Mouse (Mus musculus) fibroblast of lung, adult 2 months (primary cell): ENCODE results near the gene Lmo2.
"Not testable (repeated sequence)": the region's sequence is repeated elsewhere in the genome, so short reads cannot be mapped to it uniquely, and the experiment has no call there.

Experiments
- DNase-seq: peaks from one replicate; pipeline ENCODE4 v3.0.0-alpha.2; 2011; ENCODE audit warnings: low read depth

Lmo2 gene

DNA sequence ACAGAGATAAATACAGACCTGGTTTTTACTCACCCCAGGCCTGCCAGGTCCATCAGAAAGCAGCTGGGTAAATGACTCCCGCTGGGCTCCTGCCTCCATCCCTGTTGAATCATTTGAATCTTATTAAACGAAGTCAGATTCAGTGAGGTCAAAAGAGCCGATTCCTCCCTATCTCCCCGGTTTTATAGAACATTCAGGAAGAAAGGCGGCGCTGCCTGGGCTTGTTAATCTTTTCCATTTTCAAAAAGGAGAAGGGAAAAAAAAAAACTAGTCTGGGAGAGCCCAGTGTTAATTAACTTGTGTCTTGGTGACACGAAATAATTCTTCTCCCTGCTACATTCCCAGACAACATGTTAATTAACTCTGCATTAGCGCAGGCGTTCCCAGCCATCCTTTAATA is 19.9 kb downstream of the Lmo2 start:
- no peak for DNase-seq

DNA sequence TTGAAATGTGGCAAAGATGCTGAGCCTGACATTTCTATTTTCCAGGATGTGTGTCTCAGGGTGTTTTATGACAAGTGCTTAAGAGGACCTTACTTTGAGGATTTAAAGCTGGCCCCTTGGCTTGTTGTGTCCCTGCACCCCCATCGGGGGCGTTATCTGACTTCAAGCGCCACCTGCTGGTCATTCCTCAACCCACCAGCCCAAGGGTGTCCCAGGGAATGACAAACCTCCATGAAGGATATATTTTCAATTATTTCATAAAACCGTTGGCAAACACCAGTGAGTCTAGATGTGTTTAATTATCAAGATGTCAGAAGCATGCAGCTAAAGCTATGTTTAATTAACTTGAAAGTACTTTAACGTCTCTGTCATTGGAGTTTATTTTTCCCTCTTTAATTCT is 24.5 kb downstream of the Lmo2 start:
- DNase-seq = peak; percentile 14

DNA sequence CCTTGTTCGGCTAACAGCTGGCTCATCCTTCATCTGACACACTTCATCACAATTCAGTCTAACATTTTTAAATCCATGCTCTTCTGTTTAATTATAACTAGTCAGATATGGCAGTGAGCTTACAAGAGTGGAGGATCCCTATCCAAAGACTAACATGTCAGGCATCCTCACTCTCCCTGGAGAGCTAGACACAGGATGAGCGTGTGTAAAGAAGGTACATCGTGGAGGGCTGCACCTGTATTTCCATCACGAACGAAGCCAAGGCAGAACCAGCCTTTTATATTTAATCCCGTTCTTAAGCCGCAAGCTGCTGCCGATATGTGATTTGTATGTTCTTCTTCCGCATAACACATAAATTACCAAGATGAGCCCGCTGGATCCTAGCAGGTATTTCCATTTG is 25.4 kb downstream of the Lmo2 start:
- no peak for DNase-seq

DNA sequence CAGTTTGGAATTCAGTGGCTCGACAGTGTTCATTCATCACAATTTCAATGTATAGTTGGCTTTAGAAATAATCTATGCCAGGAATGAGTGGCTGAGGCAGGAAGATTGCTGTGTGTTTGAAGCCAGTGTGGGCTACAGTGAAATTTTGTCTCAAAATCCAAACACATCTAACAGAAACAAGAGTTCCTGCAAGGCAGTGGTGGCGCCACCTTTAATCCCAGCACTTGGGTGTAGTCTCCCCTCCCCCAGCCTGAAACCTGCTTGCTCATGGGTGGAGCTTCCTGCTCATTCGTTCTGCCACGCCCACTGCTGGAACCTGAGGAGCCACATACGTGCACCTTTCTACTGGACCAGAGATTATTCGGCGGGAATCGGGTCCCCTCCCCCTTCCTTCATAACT is 29.8 kb downstream of the Lmo2 start:
- DNase-seq = not testable (repeated sequence)

DNA sequence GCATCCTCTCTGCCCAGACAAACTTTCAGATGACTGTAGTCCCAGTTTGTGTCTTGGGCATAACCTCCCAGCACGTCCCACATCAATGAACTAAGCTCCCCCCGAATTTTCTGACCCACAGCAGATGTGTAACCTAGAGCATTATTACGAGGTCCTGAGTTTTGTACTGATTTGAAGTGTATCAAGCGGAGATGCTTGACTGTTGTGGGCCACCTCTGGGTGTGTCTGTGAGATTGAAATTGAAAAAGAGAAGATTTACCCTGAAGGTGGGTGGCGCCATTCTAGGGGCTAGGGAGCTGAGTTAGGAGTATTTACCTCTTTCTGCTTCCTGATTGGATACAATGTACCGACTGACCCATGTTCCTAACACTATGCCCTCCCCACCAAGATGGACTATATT is 31.9 kb downstream of the Lmo2 start:
- DNase-seq = no peak

DNA sequence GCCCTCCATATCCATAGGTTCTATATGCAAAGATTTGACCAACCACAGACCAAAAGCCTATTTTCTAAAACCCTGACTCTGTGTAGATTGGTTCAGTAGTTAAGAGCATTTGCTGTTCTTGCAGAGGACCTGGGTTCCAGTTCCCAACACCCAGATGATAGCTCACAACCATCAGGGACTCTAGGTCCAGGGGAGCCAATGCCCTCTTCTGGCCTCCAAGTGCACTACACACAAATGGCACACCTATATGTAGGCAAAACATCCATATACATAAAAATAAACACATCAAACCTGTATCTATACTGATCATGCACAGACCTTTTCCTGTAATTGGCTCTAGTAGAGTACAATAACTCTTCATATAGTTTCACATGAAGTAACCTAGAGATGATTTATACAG is 33.5 kb downstream of the Lmo2 start:
- no peak for DNase-seq

DNA sequence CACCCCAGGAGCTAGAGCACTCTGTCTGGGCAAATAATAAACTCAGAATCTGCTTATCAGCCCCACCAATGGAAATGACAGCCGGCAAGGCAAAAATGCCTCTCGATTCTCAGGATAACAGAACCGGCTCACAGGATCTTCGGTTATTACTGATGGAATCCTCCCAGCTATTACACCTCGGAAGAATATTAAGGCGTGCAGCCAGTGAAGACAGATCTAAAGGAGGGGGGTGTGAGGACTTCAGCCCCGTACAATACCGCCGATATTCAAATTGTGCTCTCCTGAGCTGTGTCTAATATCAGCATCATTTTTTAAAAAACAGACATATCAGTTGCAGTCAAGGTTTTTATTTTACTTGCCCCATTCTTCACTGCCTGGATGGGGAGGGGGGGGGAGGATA is 34.4 kb downstream of the Lmo2 start:
- DNase-seq = no peak

DNA sequence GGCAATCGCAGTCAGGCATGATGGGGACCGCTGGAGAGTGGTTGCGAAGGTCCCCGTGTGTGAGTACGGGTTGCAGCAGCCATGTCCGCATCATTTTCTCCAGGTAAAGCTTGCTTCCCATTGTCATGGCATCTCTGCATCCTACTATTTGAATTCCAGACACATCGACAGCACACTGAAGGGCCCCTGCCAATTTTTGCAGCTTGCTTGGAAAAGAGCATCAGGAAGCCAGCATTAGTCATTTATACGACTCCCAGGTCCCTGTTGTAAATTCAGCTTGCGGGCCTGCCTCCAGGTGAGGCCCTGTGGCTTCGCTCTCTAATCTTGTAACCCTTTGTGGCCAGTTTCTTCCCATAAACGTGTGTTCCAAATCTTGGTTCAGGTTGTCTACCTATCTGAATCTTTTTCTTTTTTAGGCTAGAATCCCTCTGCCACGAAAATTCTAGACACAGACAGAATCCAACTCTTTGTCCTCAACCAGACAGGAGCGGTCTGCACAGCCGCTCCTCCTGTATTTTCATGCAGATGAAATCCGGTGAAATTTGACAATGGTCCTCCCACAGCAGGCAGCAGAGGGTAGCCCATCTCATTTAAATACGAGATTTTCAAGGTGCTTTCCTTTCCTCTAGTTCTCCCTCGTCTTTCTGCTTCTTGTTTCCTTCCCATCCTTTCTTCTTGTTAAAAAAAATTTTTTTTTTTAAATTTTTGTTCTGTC is 35.0 kb downstream of the Lmo2 start:
- no peak for DNase-seq

- no peak for DNase-seq
These were observed 43.3 kb downstream of the Lmo2 start for GRCm38 (mm10) chr2:104001076-104001475.

- DNase-seq = no peak
These were observed 44.1 kb downstream of the Lmo2 start for GRCm38 (mm10) chr2:104001861-104002260.

DNA sequence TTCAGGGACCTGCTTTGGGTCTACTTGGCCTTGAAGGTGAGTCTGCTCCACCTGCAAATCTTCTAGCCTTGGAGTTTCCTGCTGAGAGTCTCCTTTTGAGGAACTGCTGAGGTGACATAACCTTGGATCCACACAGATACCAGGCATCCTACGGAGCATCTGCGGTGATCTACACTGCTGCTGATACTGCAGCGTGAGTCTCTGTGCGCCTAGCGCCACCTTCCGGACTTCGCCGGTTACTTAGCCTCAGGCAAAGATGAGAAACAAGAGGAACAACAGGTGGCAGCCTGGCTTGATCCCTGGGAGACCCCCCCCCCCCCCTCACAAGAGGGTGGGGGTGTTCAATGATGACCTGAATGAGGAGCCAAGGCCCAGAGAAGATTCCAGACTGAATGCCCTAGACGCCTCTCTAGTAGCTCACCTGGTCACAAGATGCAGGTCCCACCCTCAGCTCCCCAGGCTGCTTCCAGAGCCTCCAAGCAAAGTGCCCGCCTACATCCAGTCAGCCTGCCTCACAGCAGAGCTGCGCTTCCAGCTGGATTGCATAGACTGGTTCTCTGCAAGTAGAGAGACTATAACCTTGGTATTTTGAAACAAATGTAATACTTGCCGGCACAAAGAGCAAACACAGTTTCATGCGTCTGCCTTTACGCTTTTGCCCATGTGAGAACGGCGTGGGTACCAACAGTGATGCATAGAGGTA is 45.1 kb downstream of the Lmo2 start:
- no peak for DNase-seq

- no peak for DNase-seq
These were observed 50.2 kb downstream of the Lmo2 start for GRCm38 (mm10) chr2:104007793-104008519.

DNA sequence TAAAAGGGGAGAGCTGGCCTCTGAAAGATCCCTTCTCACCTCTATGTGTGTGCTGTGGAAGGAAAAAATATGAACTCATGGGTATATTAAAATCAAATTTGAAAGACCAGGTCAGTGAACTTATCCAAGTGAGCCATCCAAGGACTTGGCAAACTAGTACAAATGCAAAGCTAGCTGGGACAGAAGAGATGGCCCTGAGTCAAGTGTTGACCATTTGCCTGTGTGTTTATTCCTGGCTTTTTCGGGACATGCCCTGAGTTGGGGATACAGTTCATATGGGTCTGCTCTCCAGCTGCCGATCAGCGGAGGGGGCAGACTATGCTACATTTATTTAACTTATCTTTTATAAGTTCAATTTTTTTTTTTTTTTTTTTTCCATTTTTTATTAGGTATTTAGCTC is 51.1 kb downstream of the Lmo2 start:
- DNase-seq = not testable (repeated sequence)

- no peak for DNase-seq
These were observed 65.3 kb downstream of the Lmo2 start for GRCm38 (mm10) chr2:104023096-104023495.

DNA sequence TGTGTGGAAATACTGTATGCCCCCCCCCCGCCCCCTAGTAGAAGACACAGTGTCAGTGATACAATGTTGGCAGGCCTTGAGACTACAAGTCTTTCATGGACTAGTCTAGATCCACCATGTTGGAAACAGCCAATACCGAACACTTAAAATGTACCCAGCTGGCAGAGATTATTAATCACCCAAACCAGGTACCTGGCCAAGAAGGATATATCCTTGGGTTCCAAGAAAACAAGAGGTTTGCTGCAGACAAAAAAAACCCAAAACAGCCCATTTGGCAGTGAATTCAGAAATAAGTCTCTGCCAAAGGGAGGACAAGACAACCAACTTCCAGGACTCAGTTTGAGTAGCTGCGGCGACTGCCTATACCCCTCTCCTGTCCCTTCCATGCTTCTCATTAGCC is 66.9 kb downstream of the Lmo2 start:
- DNase-seq = no peak

- DNase-seq = no peak
These were observed 69.8 kb downstream of the Lmo2 start, which contains the start of gene Fbxo3 for GRCm38 (mm10) chr2:104027458-104028138. Gene Fbxo3 (plus strand): TSS chr2:104027721.

GRCm38 (mm10) chr2:104028139-104028723 is 70.4 kb downstream of the Lmo2 start, which contains the start of gene 4931422A03Rik:
Gene 4931422A03Rik (minus strand): TSS chr2:104028361.
- DNase-seq = no peak

- no peak for DNase-seq
These were observed 71.3 kb downstream of the Lmo2 start for GRCm38 (mm10) chr2:104029074-104029473.

GRCm38 (mm10) chr2:104030381-104030780 is 72.6 kb downstream of the Lmo2 start:
- DNase-seq = no peak
